8 mouse cellular contexts compared by ENCODE assay signal in genomic region chr14:46884701-46885428, GRCm38 (mm10). TPM values are rescaled to one million over a fixed set of nuclear protein-coding genes. Genes with fewer than 3 reads are reported as not detected.
DNase-seq lines count a peak whose midpoint lies in the region; ATAC-seq and TF ChIP-seq lines count a peak whose summit lies in the region.

No protein-coding gene starts in this region.

- DNase-seq in R1 (ENCODE audit: low read depth, low spot score): peak; percentile 64
- peak; percentile 60 for DNase-seq in cerebellum, adult 9-11 months
- DNase-seq in frontal cortex, postnatal 14 days (ENCODE audit: low spot score in 2 of 2): peak; percentile 21 to 58
- DNase-seq in hindbrain, embryonic 11.5 days (ENCODE audit: low spot score): peak; percentile 76
- DNase-seq in layer of hippocampus, postnatal 14 days (ENCODE audit: low spot score in 2 of 2): peak; percentile 50 to 58
- peak; percentile 69 for DNase-seq in lung, postnatal 0 days (ENCODE audit: low spot score)
- DNase-seq in right cerebral cortex, adult 2 months (ENCODE audit: low spot score in 2 of 2): peak; percentile 47 to 60

- no peaks in the 10 kb centered on the region for H3K9me3 ChIP-seq in hindbrain, embryonic 11.5 days (ENCODE audit: control insufficient read depth, low read length)
- no peaks in the 10 kb centered on the region for H3K9me3 ChIP-seq in lung, postnatal 0 days (ENCODE audit: low read length)

- 0 out of 2 replicates have a peak, but pooled peaks have one; percentile 17 for TF ChIP-seq CTCF in lung, postnatal 0 days (IDR thresholded peaks at IDR 0.05)

- peak overlapping the region; percentile 65 for H3K4me3 ChIP-seq in hindbrain, embryonic 11.5 days (ENCODE audit: low read depth, low read length)
- H3K4me3 ChIP-seq in lung, postnatal 0 days (ENCODE audit: low read depth, low read length): peak overlapping the region; percentile 67

- no peak for TF ChIP-seq EP300 in lung, postnatal 0 days (IDR thresholded peaks at IDR 0.05)

- H3K36me3 ChIP-seq in hindbrain, embryonic 11.5 days (ENCODE audit: control insufficient read depth, insufficient read depth, low read length): no peaks in the 10 kb centered on the region
- no peaks in the 10 kb centered on the region for H3K36me3 ChIP-seq in lung, postnatal 0 days (ENCODE audit: insufficient read depth, low read length)

- H3K27ac ChIP-seq in hindbrain, embryonic 11.5 days (ENCODE audit: low read depth, low read length): peak overlapping the region; percentile 82
- H3K27ac ChIP-seq in lung, postnatal 0 days (ENCODE audit: low read length): peak overlapping the region; percentile 79

- peak; percentile 67 for ATAC-seq in hindbrain, embryonic 11.5 days (ENCODE audit: low FRiP score)
- ATAC-seq in lung, postnatal 0 days: peak; percentile 16
- ATAC-seq in megakaryocyte progenitor cell, adult 5-6 weeks (replicated peaks; ENCODE audit: poor library complexity): no peak

- H3K4me2 ChIP-seq in hindbrain, embryonic 11.5 days (replicated peaks; ENCODE audit: low read depth, low read length): peak overlapping the region; percentile 94
- peak overlapping the region; percentile 97 for H3K4me2 ChIP-seq in lung, postnatal 0 days (replicated peaks; ENCODE audit: low read depth, low read length)

- H3K9ac ChIP-seq in hindbrain, embryonic 11.5 days (ENCODE audit: low read depth, low read length): peak overlapping the region; percentile 67
- peak overlapping the region; percentile 48 for H3K9ac ChIP-seq in lung, postnatal 0 days (replicated peaks; ENCODE audit: low read depth)

- 0% methylated on average over 33 of the region's 52 CpGs for WGBS in hindbrain, embryonic 11.5 days
- under 1% methylated on average over 50 of the region's 52 CpGs for WGBS in lung, postnatal 0 days

- H3K4me1 ChIP-seq in hindbrain, embryonic 11.5 days (replicated peaks; ENCODE audit: control insufficient read depth, insufficient read depth, low read length): peaks cover 13% of the 10 kb centered on the region
- H3K4me1 ChIP-seq in lung, postnatal 0 days (ENCODE audit: insufficient read depth, low read depth, low read length): 0 out of 2 replicates have a peak, but pooled peaks cover 6% of the 10 kb centered on the region

- no peaks in the 10 kb centered on the region for H3K27me3 ChIP-seq in hindbrain, embryonic 11.5 days (ENCODE audit: control insufficient read depth, insufficient read depth, low read length)
- H3K27me3 ChIP-seq in lung, postnatal 0 days (replicated peaks; ENCODE audit: insufficient read depth, low read length): no peaks in the 10 kb centered on the region

RNA-seq across cellular contexts. Expression of gene Samd4, which starts 2.2 kb away (rescaled TPM):
- 3.1 and 4.7 TPM in 2 replicates for polyA plus RNA-seq in hindbrain, embryonic 11.5 days (2014; fragmentation: Nextera tagmentation; extraction: Ambion mirVana)
- total RNA-seq in layer of hippocampus, postnatal 14 days (2021): 10 to 100 TPM; 10.9 to 11.2 TPM
- 6.3 and 7.9 TPM in 2 replicates for polyA plus RNA-seq in lung, postnatal 0 days (2015; fragmentation: Nextera tagmentation; extraction: Ambion mirVana)
- total RNA-seq in megakaryocyte progenitor cell, adult 5-6 weeks (2015): 0.15 TPM in 1 of 2 replicates, not detected in the other
- 0.10 TPM in 1 of 2 replicates, not detected in the other for total RNA-seq in megakaryocyte progenitor cell, adult 5-6 weeks (2017)

RNA-seq across cellular contexts. Expression of gene Cgrrf1, which starts 52.9 kb away (rescaled TPM):
- polyA plus RNA-seq in hindbrain, embryonic 11.5 days (2014; fragmentation: Nextera tagmentation; extraction: Ambion mirVana): 34.6 and 35.0 TPM in 2 replicates
- total RNA-seq in layer of hippocampus, postnatal 14 days (2021): 10 to 100 TPM; 17.5 to 21.5 TPM
- 54.6 and 54.8 TPM in 2 replicates for polyA plus RNA-seq in lung, postnatal 0 days (2015; fragmentation: Nextera tagmentation; extraction: Ambion mirVana)
- 19.0 and 31.0 TPM in 2 replicates for total RNA-seq in megakaryocyte progenitor cell, adult 5-6 weeks (2015)
- total RNA-seq in megakaryocyte progenitor cell, adult 5-6 weeks (2017): 18.4 and 19.0 TPM in 2 replicates

Comparison
In these comparisons a context has a peak if more than half of its experiments do, and no peak if none do; other contexts are left out.
1. RNA of gene Samd4, which starts 2.2 kb away (total RNA-seq): 10.9 to 11.2 TPM in layer of hippocampus, postnatal 14 days; 0.10 to 0.15 TPM in megakaryocyte progenitor cell, adult 5-6 weeks; every median in the first group is over 10 times any median in the second.
2. Peak in every context shown above with its lines, with median percentiles within 50 percentile points of each other: DNase-seq.